Mouse (Mus musculus) liver, embryonic 14.5 days (tissue): ENCODE results near the gene Fgr. TPM values are rescaled to one million over a fixed set of nuclear protein-coding genes. Genes with fewer than 3 reads are reported as not detected.

Source experiments
- ATAC-seq: fragments of 200-750 bp; cut with Nextera tagmentation; 2 replicates; pipeline ENCODE4 v1.8.0; 2017; ENCODE audit warnings: moderate number of reproducible peaks, mild to moderate bottlenecking, moderate library complexity; ENCODE audit not compliant: insufficient read depth
- DNase-seq, 3 experiments: peaks; one replicate each; pipeline ENCODE4 v3.0.0-alpha.2; 2012 to 2013; ENCODE audit warnings: low read depth in 3 of 3, low spot score in 3 of 3
- H3K27ac ChIP-seq: fragments of 300-500 bp; sonication (generic); 2 replicates; pipeline ENCODE4 v1.5.1; 2014; ENCODE audit warnings: moderate library complexity, mild to moderate bottlenecking, control low read depth, inconsistent platforms
- H3K27me3 ChIP-seq: fragments of 300-500 bp; sonication (generic); 2 replicates; pipeline ENCODE4 v1.6.1; 2014; ENCODE audit warnings: mild to moderate bottlenecking, low read length, moderate library complexity; ENCODE audit not compliant: control insufficient read depth, insufficient read depth
- H3K36me3 ChIP-seq: fragments of 300-500 bp; sonication (generic); replicated peaks from 2 replicates; pipeline ENCODE4 v1.6.1; 2014; ENCODE audit warnings: low read depth; ENCODE audit not compliant: control insufficient read depth, insufficient read depth
- H3K4me1 ChIP-seq, 2 experiments: fragments of 200-500 bp in 1 of 2; fragments of 300-500 bp in 1 of 2; sonication (generic) in 1 of 2; replicated peaks; 2 replicates each; pipeline ENCODE4 v1.6.1; 2012 to 2014; ENCODE audit warnings: antibody characterized with exemption in 1 of 2, inconsistent platforms in 1 of 2, low read length in 1 of 2; ENCODE audit not compliant: control insufficient read depth in 2 of 2, insufficient read depth in 2 of 2
- H3K4me2 ChIP-seq: fragments of 300-500 bp; sonication (generic); 2 replicates; pipeline ENCODE4 v1.6.1; 2014; ENCODE audit warnings: low read depth, mild to moderate bottlenecking, control low read depth, moderate library complexity
- H3K4me3 ChIP-seq, 2 experiments: fragments of 200-500 bp in 1 of 2; fragments of 300-500 bp in 1 of 2; sonication (generic) in 1 of 2; 2 replicates each; pipeline ENCODE4 v1.5.1; 2012 to 2014; ENCODE audit warnings: low read depth in 2 of 2, low read length in 2 of 2, mild to moderate bottlenecking in 2 of 2, control low read depth in 1 of 2, inconsistent platforms in 1 of 2, moderate library complexity in 1 of 2; ENCODE audit not compliant: insufficient read depth in 1 of 2
- H3K9ac ChIP-seq: fragments of 300-500 bp; sonication (generic); replicated peaks from 2 replicates; pipeline ENCODE4 v1.6.1; 2014; ENCODE audit warnings: mild to moderate bottlenecking, control low read depth, moderate library complexity
- H3K9me3 ChIP-seq: fragments of 300-500 bp; sonication (generic); 2 replicates; pipeline ENCODE4 v1.6.1; 2016; ENCODE audit warnings: low read length, mixed read lengths; ENCODE audit not compliant: control insufficient read depth
- CTCF ChIP-seq: IDR thresholded peaks from 2 replicates; pipeline ENCODE4 v1.5.1; 2016; ENCODE audit warnings: antibody characterized with exemption, low read depth, control low read depth
- EP300 ChIP-seq: IDR thresholded peaks from 2 replicates; pipeline ENCODE4 v1.6.1; 2016; ENCODE audit warnings: antibody characterized with exemption, low read depth
- WGBS: fragments of 180-500 bp; shearing (Covaris S2); extraction: QIAGEN DNeasy Blood & Tissue Kit; methylation state at CpG from one replicate; pipeline ENCODE4 v1.1.7; 2014; ENCODE audit not compliant: insufficient replicate concordance; 5-methylcytosine and 5-hydroxymethylcytosine counted together
- polyA plus RNA-seq, 2 experiments: library from polyadenylated mRNA; depleted of rRNA in 1 of 2; stranded (reverse) in 1 of 2; unstranded in 1 of 2; fragments of >200 nt; fragmentation: Nextera tagmentation in 1 of 2; extraction: Ambion mirVana in 1 of 2; gene quantifications; 2 replicates each; pipeline versions ENCODE4 v1.2.1 to v1.2.3; 2012 to 2014

The Fgr gene
- polyA plus RNA-seq, 2 experiments = 0.75 to 0.79 TPM

DNA sequence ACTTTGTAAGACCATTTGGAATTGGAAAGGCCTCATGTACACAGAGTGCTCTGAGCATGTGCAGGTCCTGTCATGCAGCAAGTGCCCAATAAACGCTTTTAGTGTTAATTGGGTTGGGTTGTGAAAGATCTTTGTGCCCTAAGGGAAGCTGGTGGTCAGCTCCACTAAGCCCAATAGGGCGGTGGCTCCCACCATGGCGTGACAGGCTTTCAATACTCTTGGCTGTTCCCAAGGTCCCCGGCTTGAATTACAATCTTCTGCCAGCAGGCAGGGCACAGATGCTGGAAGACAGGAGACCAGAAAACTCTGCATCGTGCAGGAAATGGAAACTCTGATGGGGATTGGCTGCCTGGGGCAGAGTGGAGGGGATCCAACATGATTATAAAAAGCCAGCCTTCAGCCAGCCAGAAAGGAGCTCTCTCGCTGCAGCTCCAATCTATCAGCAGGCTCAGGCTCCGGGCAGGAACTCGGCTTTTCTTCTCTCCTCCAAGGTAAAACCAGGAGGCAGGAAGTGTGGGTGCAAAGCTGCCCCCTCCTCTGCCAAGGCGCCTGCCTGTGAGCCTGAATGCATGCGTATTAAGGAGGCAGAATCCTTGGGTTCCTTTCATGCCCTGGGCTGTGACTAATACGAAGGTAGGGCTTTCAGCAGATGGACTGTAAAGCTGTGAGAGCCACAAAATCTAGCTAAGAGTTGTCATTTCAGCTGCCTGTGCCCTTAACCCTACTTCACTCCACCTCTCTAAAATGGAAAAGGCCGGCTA is 35.5 kb upstream of the Fgr start:
- DNase-seq (no peak), ATAC-seq (no peak)
- H3K4me3 ChIP-seq = no peak overlapping the region
- no peaks in the 10 kb centered on the region for H3K36me3 ChIP-seq
- peaks cover 0 to 10% of the 10 kb centered on the region in 2 experiments; a peak in 1 of 4 replicates for H3K4me1 ChIP-seq
- H3K9me3 ChIP-seq = no peaks in the 10 kb centered on the region
- H3K27me3 ChIP-seq = no peaks in the 10 kb centered on the region; the same call in 1 of the 2 replicates
- H3K4me2 ChIP-seq = no peak overlapping the region
- no peak for TF ChIP-seq CTCF
- TF ChIP-seq EP300 = no peak
- 53% methylated on average over 12 of the region's 12 CpGs for WGBS
- no peak overlapping the region for H3K27ac ChIP-seq
- H3K9ac ChIP-seq = no peak overlapping the region

DNA sequence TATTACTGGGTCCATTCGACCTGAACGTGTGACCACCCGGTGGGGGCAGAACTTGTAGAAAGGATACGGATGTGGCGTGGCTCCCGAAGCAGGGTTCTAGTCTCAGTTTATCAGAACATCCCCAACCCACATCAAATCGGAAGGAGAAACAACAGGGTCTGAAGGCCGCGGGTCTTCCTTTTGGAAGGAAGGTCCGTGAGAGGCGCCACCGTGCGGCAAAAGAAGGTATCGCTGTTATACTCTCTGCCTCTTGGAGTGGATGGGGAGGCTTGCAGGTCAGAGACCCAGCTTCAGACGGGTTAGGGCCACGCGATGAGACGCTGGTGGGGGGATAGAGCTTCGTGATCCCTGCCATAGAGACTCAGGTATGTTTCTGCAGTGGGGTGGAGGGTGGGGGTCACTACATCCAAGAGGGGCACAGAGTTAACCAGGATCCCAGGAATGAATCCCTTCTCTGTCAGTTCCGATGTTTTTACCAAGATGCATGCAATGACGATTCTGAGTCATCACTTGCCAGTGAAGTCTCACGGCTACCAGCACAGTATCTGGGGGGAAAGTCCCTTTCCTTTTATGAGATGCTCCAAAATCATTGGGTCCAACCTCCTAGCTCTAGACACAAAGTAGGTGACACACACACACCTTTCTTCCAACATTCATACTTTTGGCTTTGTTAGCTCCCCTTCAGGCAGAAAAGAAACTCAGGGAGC is 34.3 kb upstream of the Fgr start:
- no peaks in the 10 kb centered on the region for H3K36me3 ChIP-seq
- no peak overlapping the region for H3K4me3 ChIP-seq
- H3K4me1 ChIP-seq = peaks cover 0 to 6% of the 10 kb centered on the region in 2 experiments; a peak in 1 of 4 replicates
- no peak overlapping the region for H3K4me2 ChIP-seq
- no peak for ATAC-seq
- WGBS = 17% methylated on average over 22 of the region's 22 CpGs
- peak in 1 of 3 experiments; percentile 26 for DNase-seq
- H3K27ac ChIP-seq = no peak overlapping the region
- H3K27me3 ChIP-seq = no peaks in the 10 kb centered on the region; the same call in 1 of the 2 replicates
- no peak overlapping the region for H3K9ac ChIP-seq
- no peaks in the 10 kb centered on the region for H3K9me3 ChIP-seq
- no peak for TF ChIP-seq EP300
- peak; percentile 88 for TF ChIP-seq CTCF

DNA sequence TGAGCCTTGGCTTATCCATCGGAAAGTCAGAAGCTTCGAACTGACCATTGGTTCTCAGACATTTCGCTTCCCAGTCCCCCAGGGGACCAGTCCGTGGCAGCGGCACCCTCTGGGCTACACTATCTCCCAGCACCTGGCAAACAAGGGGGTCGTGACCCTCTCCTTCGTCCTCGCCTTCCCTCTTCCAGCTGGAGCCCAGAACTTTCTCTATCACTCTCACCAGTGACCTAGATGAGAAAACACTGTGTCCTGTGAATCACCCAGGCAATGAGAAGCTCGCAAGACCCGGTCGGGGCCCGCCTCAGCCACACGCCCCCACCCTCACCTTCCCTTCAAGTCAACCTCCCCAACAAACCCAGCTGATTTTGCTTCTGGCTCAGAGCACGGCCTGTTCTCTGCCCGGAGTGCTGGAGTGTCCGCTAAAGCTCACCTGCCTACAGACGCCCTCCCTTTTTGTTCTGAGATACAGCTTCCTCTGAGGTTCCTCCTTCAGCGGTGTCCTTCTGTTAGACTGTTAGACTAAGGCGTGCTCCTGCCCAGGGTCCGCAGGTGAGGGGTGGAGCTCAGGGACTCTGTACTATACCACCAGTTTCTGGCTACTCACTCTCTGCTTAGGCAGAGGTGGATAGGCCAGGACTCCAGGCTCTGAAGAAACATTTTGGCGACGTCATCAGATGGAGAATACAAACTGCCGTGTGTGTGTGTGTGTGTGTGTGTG is 32.7 kb upstream of the Fgr start:
- ATAC-seq = no peak
- WGBS = 50% methylated on average over 23 of the region's 23 CpGs
- H3K4me2 ChIP-seq = no peak overlapping the region

DNA sequence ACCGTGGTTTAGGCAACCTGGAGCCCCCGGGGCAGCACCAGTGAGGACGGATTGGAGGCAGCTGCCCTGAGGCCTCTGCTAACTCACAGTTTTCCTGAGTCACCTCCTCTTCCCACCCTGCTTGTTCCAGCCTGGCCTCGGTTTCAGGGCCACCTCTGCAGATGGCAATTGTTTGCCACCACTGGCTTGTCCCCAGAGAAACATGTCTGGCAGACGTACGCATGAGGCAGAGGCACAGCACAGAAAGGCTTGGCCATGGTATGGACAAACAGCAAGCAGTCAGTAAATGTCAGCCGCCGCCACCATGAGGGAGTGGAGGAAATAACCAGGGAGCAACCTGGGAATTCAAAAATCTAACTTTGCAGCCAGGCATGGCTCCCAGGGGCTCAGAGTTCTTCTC is 30.8 kb upstream of the Fgr start:
- no peak overlapping the region for H3K9ac ChIP-seq
- peaks cover 0 to 24% of the 10 kb centered on the region in 2 experiments; a peak in 2 of 4 replicates for H3K4me1 ChIP-seq
- H3K36me3 ChIP-seq = no peaks in the 10 kb centered on the region
- no peak for TF ChIP-seq CTCF
- no peak for TF ChIP-seq EP300
- H3K27me3 ChIP-seq = no peaks in the 10 kb centered on the region; the same call in 1 of the 2 replicates
- no peak for ATAC-seq
- no peak for DNase-seq
- H3K27ac ChIP-seq = no peak overlapping the region
- no peak overlapping the region for H3K4me3 ChIP-seq
- H3K9me3 ChIP-seq = no peaks in the 10 kb centered on the region
- WGBS = 60% methylated on average over 8 of the region's 8 CpGs
- H3K4me2 ChIP-seq = no peak overlapping the region

More for the DNA sequence above, 32.7 kb upstream of the Fgr start:
- TF ChIP-seq EP300 (no peak), CTCF (no peak)
- Histone ChIP-seq H3K4me3 (no peak overlapping the region), H3K9ac (no peak overlapping the region), H3K27me3 (no peaks in the 10 kb centered on the region; the same call in 1 of the 2 replicates), H3K27ac (no peak overlapping the region), H3K36me3 (no peaks in the 10 kb centered on the region), H3K9me3 (no peaks in the 10 kb centered on the region), H3K4me1 (peaks cover 0 to 14% of the 10 kb centered on the region in 2 experiments; a peak in 2 of 4 replicates)
- DNase-seq = no peak

DNA sequence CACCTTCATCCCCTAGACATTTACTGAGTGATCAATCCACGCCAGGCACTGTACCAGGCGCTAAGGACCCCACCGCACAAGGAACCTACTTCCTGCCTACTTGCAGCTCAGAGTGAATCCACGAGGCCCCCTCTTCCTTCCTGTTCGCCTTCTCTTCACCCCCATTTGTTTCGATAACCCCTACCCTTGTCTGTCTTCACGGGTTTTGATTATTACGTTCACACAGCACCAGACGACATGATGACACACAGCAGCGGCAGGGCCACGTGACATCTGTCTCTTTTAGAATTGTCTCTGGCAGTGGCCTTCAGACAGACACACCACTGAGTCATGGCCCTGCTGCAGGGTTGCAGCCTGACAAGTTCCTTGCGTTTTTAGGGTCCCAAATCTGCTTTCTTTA is 29.8 kb upstream of the Fgr start:
- H3K9ac ChIP-seq = no peak overlapping the region
- TF ChIP-seq EP300 (no peak), CTCF (no peak)
- DNase-seq (no peak), ATAC-seq (no peak)
- H3K4me3 ChIP-seq = no peak overlapping the region
- 25% methylated on average over 12 of the region's 12 CpGs for WGBS
- peaks cover 0 to 24% of the 10 kb centered on the region in 2 experiments; a peak in 2 of 4 replicates for H3K4me1 ChIP-seq
- no peaks in the 10 kb centered on the region for H3K36me3 ChIP-seq
- no peak overlapping the region for H3K27ac ChIP-seq
- no peaks in the 10 kb centered on the region; the same call in 1 of the 2 replicates for H3K27me3 ChIP-seq
- H3K9me3 ChIP-seq = no peaks in the 10 kb centered on the region
- H3K4me2 ChIP-seq = no peak overlapping the region
